Comparison of ENCODE assay signal across 20 mouse cellular contexts in the genomic region with DNA sequence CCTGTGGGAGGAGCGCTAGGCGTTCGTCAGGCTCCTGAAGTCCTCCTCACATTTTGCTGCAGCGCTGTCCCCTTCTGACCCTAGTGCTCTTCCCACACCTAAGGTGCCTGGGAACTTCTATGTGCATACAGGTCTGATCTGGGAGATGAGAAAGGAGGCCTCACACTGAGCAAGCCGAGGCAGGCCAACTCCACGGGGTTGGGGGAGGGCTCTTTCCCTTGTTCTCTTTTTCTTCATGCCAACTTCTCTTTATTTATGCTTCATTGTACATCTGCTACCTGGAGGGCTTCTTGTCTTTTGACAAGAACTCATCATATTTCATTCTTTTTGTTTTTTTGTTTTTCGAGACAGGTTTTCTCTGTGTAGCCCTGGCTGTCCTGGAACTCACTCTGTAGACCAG. TPM values are rescaled to one million over a fixed set of nuclear protein-coding genes. Genes with fewer than 3 reads are reported as not detected.
DNase-seq lines count a peak whose midpoint lies in the region; TF ChIP-seq lines count a peak whose summit lies in the region.
"Had no signal": no experiment of that assay in that cellular context is flagged by ENCODE, and none has a peak within 500 bp of the region (broad histone marks: within the 10 kb centered on the region; RNA-seq: fewer than 3 reads in every experiment).

No protein-coding gene starts in this region.

- 72% methylated on average over 7 of the region's 7 CpGs for WGBS in spleen, adult 2 months

- peak overlapping the region; percentile 57 for H3K27ac ChIP-seq in spleen, adult 2 months (ENCODE audit: insufficient read depth, low read length)
- H3K27ac ChIP-seq: embryonic facial prominence, embryonic 10.5 days; embryonic facial prominence, embryonic 12.5 days; forebrain, embryonic 13.5 days; forebrain, embryonic 15.5 days had no signal

- no peaks in the 10 kb centered on the region for H3K27me3 ChIP-seq in spleen, adult 2 months (ENCODE audit: control insufficient read depth, insufficient read depth, low read length)
- H3K27me3 ChIP-seq in splenic B cell, adult 2 months (ENCODE audit: control insufficient read depth, insufficient read depth, low read length, poor library complexity, severe bottlenecking), result no peaks in the 10 kb centered on the region
- H3K27me3 ChIP-seq: CH12.LX; embryonic facial prominence, embryonic 12.5 days; forebrain, embryonic 13.5 days; forebrain, embryonic 15.5 days; Patski had no signal

- TF ChIP-seq POLR2A in spleen, adult 2 months (IDR thresholded peaks at IDR 0.05; ENCODE audit: low read depth, low read length), result no peak

- peaks cover 25% of the 10 kb centered on the region for H3K36me3 ChIP-seq in spleen, adult 2 months (ENCODE audit: control insufficient read depth, insufficient read depth, low read length)
- H3K36me3 ChIP-seq in splenic B cell, adult 2 months (ENCODE audit: control insufficient read depth, insufficient read depth, low read length, poor library complexity, severe bottlenecking), result peaks cover 8% of the 10 kb centered on the region; the same call in 1 of the 2 replicates

- no peak for DNase-seq in spleen, adult 2 months (ENCODE audit: low read depth in 1 of 2, low spot score in 2 of 2)
- no peak for DNase-seq in spleen, adult 18-20 months
- DNase-seq in A20 (ENCODE audit: low read depth, low spot score), result peak; percentile 39
- DNase-seq in splenic B cell, adult 2 months (ENCODE audit: low read depth, low spot score), result peak; percentile 48
- no peak for DNase-seq in lung, postnatal 4 days
- DNase-seq: adrenal gland, adult 8-10 months; adrenal gland, postnatal 14 days; adrenal gland, postnatal 36 days; cerebellum, adult 11-12 months; cerebellum, adult 2 months; cerebellum, adult 9-10 months; cerebellum, postnatal 10 days; cerebellum, postnatal 25 days; forebrain, postnatal 0 days had no signal

- H3K4me3 ChIP-seq in spleen, adult 2 months (ENCODE audit: extremely low read depth, insufficient read depth, insufficient read length), result no peak overlapping the region
- H3K4me3 ChIP-seq: embryonic facial prominence, embryonic 10.5 days; embryonic facial prominence, embryonic 12.5 days; forebrain, embryonic 13.5 days; forebrain, embryonic 15.5 days had no signal

- peaks cover 6% of the 10 kb centered on the region for H3K4me1 ChIP-seq in spleen, adult 2 months (ENCODE audit: control insufficient read depth, insufficient read depth, insufficient read length)
- H3K4me1 ChIP-seq: forebrain, embryonic 13.5 days; forebrain, embryonic 15.5 days had no signal

- TF ChIP-seq CTCF in spleen, adult 2 months (IDR thresholded peaks at IDR 0.05; ENCODE audit: extremely low read depth, insufficient read depth, insufficient read length, insufficient replicate concordance), result no peak

RNA-seq across cellular contexts. Expression of a gene that starts 23.2 kb away (rescaled TPM):
- 36.5 TPM in 2 replicates for polyA plus RNA-seq in spleen, adult 2 months (2012; rRNA removed)

RNA-seq across cellular contexts. Expression of a gene that starts 25.7 kb away (rescaled TPM):
- 4.2 and 6.4 TPM in 2 replicates for polyA plus RNA-seq in spleen, adult 2 months (2012; rRNA removed)
- polyA plus RNA-seq: Patski had no signal

RNA-seq across cellular contexts. Expression of a gene that starts 27.8 kb away (rescaled TPM):
- 24.8 and 34.0 TPM in 2 replicates for polyA plus RNA-seq in spleen, adult 2 months (2012; rRNA removed)

RNA-seq across cellular contexts. Expression of a gene that starts 53.8 kb away (rescaled TPM):
- 2.4 and 3.6 TPM in 2 replicates for polyA plus RNA-seq in spleen, adult 2 months (2012; rRNA removed)

RNA-seq across cellular contexts. Expression of a gene that starts 55.9 kb away (rescaled TPM):
- 145 and 212 TPM in 2 replicates for polyA plus RNA-seq in spleen, adult 2 months (2012; rRNA removed)

Comparison
In these comparisons a context has a peak if more than half of its experiments do, and no peak if none do; other contexts are left out.
1. DNase-seq: peak in A20 (single experiment) and splenic B cell, adult 2 months (single experiment); none in spleen, adult 2 months (0 of 2), spleen, adult 18-20 months (0 of 2) and lung, postnatal 4 days (0 of 2).